Mouse (Mus musculus) C2C12 (cell line): ENCODE results near the gene Eid2.

ENCODE experiments used
- CTCF ChIP-seq: IDR thresholded peaks from one replicate; pipeline ENCODE4 v1.5.1; 2011; ENCODE audit not compliant: control insufficient read depth, insufficient read depth, insufficient read length
- USF1 ChIP-seq: IDR thresholded peaks from one replicate; pipeline ENCODE4 v1.6.1; 2011; ENCODE audit warnings: low read depth, mild to moderate bottlenecking, control low read depth, moderate library complexity

DNA sequence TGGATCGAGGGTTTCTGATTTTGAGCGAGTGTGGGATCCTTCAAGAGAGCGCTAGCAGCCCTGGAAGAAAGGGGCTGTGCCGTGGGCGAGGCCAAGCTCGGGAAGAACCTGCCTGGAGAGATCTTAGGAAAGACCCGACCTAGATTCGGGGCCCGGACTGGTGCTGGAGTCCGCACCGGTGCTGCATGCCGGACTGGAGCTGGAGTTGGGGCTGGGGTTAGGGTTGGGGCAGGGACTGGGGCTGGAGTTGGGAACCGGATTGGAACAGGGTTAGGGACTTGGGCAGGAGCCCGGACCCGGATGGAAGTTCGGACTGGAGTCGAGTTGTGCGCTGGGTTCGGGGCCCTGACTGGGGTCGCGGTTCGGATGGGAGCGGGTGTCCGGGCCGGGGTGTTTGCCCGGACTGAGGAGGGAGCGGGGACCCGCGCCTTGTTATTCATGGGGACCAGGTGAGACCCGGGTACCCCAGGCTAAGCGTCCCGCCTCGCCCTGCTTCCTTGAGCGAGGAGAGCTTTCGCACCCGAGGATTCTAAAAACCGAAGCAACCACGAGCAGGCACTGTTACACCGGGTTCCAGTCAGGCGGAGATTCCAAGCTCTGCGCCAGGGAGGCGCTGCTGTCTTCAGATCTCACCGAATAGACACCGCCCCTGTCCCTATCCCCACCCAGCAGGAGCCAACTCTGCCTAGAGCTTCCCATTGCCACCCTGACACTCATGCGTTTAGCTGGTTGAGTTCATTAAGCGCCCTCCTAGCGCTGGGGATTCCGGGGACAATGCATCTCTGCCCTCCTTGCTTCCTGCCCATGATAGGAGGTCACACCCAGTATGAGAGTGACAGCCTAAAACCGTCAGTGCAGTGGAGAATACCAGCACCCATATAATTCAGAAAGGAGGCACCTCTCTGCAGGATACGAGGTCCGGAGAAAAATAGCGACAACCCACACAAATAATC, 23.2 kb downstream of the Eid2 start, which contains the start of gene Selenov:
- no peak for TF ChIP-seq CTCF
- TF ChIP-seq USF1 = no peak
